Mouse (Mus musculus) ovary, postnatal 36 days (tissue): Measurements from ENCODE around the gene Fam49a.
A peak's percentile ranks its signal among the peaks of the same experiment; 100 is the strongest.
"Not testable (repeated sequence)": the region's sequence is repeated elsewhere in the genome, so short reads cannot be mapped to it uniquely, and the experiment has no call there.

Experiments
- DNase-seq: peaks from one replicate; pipeline ENCODE4 v3.0.0; 2022; ENCODE audit warnings: low spot score, mixed read lengths

Fam49a gene

DNA sequence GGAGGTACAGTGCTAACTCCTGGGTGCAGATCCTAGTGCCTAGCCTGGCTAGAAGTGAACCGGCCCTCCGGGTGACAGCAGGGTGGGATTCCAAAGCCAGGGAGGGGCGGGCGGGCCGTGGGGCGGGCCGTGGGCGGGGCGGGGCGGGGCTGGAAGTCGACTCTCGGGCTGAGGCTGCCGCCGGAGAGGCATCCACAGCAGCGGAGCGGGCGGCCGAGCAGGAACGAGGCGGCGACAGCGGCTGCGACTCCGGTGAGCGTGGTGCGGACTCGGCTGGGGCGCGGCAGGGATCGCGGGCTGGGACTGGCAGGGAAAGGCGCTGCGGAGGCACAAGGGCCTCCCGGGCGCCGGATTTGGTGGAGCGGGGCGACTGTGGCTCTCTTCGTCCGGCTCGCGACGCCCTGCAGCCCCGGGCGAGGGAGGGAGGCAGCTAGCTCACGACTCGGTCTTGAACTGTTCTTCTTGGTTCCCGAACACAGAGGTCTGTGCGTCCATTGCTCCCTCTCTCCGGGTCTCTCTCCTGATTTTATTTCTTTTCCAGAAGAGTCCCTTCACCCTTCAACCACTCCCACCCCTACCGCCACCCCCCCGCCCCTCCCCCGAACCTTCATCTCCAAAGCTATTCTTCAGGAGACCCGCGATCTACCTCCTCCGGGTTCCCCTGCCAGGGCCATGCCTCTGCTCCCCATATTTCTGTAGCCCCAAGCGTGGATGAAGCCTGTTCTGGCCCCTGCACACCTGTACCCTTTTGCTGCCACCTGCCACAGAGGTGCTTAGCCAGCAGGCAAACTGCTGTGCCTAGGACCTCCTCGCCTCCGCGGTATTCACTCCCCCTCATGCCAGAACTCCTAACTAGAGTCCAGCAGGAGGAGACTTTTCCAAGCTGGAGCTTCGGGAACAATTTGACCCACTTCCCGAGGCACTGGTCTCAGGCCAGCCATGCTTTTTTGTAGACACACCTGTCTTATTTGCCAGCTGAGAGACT, at the start of gene Fam49a:
TSS of gene Fam49a (plus strand) at position 153 of the 985 bp plus-strand sequence.
- peak; percentile 78 for DNase-seq

DNA sequence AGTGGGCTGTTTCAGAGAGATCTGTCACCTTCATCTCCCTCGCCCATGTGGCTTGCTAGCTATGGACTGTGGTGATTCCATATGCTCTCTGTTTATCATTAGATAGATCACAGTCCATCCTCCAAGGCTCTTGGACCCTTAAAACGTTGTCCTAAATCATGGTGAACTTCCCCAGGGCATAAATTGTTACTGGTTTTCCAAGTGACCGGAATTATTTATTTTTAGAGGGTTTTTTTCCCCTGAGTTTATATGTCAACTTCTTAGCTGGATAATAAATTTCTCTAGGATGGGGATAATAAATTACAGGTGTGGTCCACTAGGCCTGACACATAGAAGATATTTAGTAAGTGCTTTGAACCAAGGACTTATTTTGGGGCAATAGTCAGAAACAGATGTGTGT, 48.4 kb upstream of the Fam49a start:
- DNase-seq = no peak

GRCm38 (mm10) chr12:12218947-12219346, 43.0 kb upstream of the Fam49a start:
- no peak for DNase-seq

GRCm38 (mm10) chr12:12220755-12221496, 41.0 kb upstream of the Fam49a start:
- no peak for DNase-seq

DNA sequence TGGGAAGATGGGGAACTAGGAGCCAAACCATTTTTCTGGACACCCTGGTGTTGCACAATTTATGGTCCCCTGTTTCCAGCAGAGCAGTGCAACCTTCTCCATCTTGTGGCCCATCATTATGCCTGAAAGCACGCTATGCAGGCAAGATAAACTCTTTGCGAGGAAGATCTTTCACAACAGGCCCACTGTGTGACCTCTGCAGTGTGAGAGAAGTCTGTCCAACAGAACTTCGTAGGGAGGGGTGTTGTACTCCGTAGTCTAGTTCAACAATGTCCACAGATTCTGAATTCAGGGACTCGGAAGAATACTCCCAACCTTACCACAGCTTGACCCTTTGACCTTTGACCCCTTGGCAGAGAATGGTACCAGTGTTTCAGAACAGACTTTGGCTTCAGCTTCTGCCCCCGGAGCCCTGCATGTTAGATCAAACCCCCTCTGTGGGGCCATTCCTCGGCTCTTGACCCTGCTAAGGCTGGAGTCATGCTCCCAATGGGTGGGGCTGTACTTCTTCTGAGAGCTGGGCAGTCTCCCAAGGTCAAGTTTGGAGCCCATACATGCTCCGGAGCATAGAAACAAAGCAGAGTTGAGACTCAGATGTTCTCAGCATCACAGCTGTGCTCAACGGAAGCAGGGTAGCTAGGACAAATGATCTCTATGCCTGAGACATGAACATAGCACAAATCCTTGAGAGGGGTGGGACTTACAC, 39.2 kb upstream of the Fam49a start:
- no peak for DNase-seq

DNA sequence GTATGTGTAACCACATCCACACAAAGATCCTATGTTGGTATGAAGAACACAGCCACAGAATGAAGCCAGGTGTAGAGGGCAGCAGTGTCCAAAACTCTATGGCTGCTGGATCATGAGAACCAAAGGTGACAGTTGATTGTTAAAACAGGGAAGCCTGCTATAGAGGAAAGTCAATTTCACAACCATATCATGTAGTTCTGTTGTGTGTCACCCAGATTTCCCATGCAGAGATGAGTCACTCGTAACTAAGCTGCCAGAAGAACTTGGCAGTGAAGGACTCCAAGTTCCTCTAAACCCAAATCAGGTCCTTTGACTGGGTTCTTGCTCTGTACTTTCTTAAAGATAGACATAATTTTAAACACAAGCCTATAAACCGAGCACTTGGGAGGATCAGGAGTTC, 38.6 kb upstream of the Fam49a start:
- DNase-seq = no peak

DNA sequence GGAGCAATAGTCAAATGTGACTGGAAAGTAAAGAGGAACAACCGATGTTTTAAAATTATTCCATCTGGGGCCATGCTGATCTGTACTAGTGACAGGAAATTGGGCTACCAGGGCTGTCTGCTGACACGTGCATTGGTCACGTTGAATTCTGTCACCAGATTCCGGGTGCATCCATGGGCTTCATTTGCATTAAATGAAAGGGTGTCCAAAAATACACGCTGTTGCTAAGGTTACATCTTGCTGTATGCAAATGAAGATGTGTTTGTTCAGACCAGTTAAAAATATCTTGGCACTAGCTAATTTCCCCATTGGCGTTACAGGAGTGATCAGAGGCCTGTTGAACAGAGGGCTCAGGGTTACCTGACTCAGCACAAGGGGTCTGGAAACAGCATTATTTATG, 36.2 kb upstream of the Fam49a start:
- DNase-seq = no peak

GRCm38 (mm10) chr12:12227594-12227993, 34.3 kb upstream of the Fam49a start:
- DNase-seq = no peak

- DNase-seq = no peak
These were observed 31.8 kb upstream of the Fam49a start for GRCm38 (mm10) chr12:12230031-12230557.

- no peak for DNase-seq
These were observed 29.8 kb upstream of the Fam49a start for GRCm38 (mm10) chr12:12232097-12232496.

- DNase-seq = no peak
These were observed 25.0 kb upstream of the Fam49a start for GRCm38 (mm10) chr12:12236978-12237377.

- no peak for DNase-seq
These were observed 22.4 kb upstream of the Fam49a start for GRCm38 (mm10) chr12:12239502-12239901.

- no peak for DNase-seq
These were observed 18.8 kb upstream of the Fam49a start for GRCm38 (mm10) chr12:12243148-12243547.

DNA sequence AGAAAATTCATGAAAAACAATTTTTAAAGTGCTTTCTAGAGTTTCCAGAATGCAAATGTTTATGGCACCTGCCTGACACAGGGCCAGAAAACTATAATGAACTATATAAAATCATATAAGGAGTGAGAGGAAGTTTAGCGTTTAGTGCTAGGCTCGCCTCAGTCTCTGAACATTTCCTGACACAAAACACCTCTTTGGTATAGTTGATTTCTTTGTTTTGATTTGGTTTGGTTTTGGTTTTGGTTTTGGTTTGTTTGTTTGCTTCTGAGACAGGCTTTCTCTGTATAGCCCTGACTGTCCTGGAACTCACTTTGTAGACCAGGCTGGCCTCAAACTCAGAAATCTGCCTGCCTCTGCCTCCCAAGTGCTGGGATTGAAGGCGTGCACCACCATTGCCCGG, 14.9 kb upstream of the Fam49a start:
- DNase-seq = not testable (repeated sequence)

DNA sequence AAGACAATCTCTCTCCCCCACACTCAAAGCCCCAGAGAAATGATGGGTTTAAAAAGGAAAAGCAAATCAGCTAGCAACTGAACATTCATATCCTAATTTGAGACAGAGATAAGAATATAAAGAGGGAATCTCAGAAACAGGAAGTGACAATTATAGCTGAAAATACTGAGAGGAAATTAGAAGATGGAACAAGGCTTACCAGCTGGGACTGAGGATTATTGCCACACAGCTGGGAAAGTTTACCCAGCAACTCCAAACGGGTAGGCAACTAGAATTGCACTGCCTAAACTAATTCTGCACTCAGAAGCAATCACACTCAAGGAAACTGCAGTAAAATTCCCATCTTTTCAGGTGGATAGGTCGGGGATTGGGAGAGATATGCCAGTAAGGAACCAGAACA, 12.4 kb upstream of the Fam49a start:
- DNase-seq = no peak

GRCm38 (mm10) chr12:12253526-12253925, 8.4 kb upstream of the Fam49a start:
- no peak for DNase-seq

- DNase-seq = no peak
These were observed 7.8 kb upstream of the Fam49a start for GRCm38 (mm10) chr12:12254139-12254538.

GRCm38 (mm10) chr12:12260979-12261960, 669 bp upstream of the Fam49a start:
- DNase-seq = no peak

DNA sequence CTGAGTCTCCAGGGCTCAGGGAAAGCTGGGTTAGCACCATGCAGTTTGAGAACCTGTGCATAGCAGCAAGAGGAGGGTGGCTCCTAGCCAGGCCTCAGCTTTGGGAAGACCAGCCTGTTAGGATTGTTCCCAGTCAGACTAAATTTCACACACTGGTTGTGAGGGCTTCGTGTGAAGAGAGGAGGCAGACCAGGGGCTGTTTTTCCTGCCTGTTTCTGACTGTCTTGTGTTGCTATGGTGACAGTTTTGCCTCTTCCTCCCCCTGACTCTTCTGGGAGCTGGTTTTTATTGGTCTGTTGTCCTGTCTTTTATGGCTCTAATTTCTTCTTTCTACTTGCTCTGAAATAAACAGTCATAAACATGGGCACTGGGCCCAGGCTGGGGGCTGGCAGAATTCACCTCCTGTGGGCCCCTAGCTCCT, 1.4 kb downstream of the Fam49a start:
- DNase-seq = no peak

GRCm38 (mm10) chr12:12264151-12264550, 2.2 kb downstream of the Fam49a start:
- no peak for DNase-seq

DNA sequence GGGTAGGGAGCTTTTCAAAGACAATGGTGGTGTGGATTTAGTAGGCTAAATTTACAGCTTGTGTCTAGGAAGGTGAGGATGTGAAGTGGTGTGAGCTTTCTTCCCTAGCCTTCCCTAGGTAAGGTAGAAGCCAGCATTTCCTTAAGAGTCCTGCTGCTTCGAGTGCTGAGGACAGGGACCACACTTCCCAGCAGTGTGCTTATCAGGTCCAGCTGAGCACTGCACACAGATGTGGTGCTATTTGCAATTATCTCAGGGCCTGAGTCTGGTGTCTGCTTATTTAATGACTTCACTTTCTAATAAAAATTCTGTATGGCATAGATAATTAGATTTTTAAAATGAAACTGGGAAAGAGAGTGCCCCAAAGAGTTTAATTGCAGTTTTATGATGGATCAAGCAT, 4.6 kb downstream of the Fam49a start:
- DNase-seq = no peak
